Comparison of ENCODE assay signal across 20 mouse cellular contexts in the genomic region with DNA sequence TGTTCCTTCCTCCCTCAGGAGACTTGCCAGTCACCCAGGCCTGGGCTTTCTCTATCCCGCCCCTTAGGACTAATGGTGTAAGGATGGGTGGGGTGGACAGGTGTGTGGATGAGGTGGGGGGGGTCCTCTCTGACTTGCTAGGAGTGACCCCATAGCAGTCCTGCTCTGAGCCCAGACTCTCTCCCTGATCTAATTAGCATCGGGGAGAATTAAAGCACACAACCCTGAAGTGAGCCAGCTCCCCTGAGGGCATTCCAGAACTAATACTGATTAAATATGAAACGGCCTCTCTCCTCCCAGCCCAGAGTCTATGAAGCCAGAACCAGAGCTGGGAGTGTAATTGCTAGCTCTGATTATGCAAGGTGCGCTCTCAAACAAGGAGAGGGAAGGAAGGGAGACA.
DNase-seq lines count a peak whose midpoint lies in the region; ATAC-seq and TF ChIP-seq lines count a peak whose summit lies in the region.
"Had no signal": no experiment of that assay in that cellular context is flagged by ENCODE, and none has a peak within 500 bp of the region (broad histone marks: within the 10 kb centered on the region; RNA-seq: fewer than 3 reads in every experiment).

No protein-coding gene starts in this region.

- peaks cover 3% of the 10 kb centered on the region; the same call in 1 of the 2 replicates for H3K4me1 ChIP-seq in embryonic facial prominence, embryonic 11.5 days (ENCODE audit: control insufficient read depth, insufficient read depth, low read length)
- peaks cover 53% of the 10 kb centered on the region for H3K4me1 ChIP-seq in embryonic facial prominence, embryonic 10.5 days
- no peaks in the 10 kb centered on the region for H3K4me1 ChIP-seq in lung, postnatal 0 days (ENCODE audit: insufficient read depth, low read depth, low read length)
- H3K4me1 ChIP-seq in midbrain, embryonic 13.5 days (replicated peaks) = peaks cover 55% of the 10 kb centered on the region
- H3K4me1 ChIP-seq in stomach, postnatal 0 days (replicated peaks; ENCODE audit: control insufficient read depth, insufficient read depth) = no peaks in the 10 kb centered on the region

- H3K4me2 ChIP-seq in embryonic facial prominence, embryonic 11.5 days (ENCODE audit: low read depth, low read length) = no peak overlapping the region
- no peak overlapping the region for H3K4me2 ChIP-seq in lung, postnatal 0 days (replicated peaks; ENCODE audit: low read depth, low read length)
- no peak overlapping the region for H3K4me2 ChIP-seq in midbrain, embryonic 13.5 days (replicated peaks)
- no peak overlapping the region for H3K4me2 ChIP-seq in stomach, postnatal 0 days (replicated peaks; ENCODE audit: low read depth)
- H3K4me2 ChIP-seq: embryonic facial prominence, embryonic 15.5 days; heart, embryonic 13.5 days; limb, embryonic 15.5 days had no signal

- no peak overlapping the region for H3K9ac ChIP-seq in embryonic facial prominence, embryonic 11.5 days (replicated peaks; ENCODE audit: low read length)
- no peak overlapping the region for H3K9ac ChIP-seq in lung, postnatal 0 days (replicated peaks; ENCODE audit: low read depth)
- 0 out of 2 replicates have a peak overlapping the region, but pooled peaks have one; percentile 6 for H3K9ac ChIP-seq in midbrain, embryonic 13.5 days (replicated peaks)
- no peak overlapping the region for H3K9ac ChIP-seq in stomach, postnatal 0 days (ENCODE audit: low read length)
- H3K9ac ChIP-seq: embryonic facial prominence, embryonic 15.5 days; heart, embryonic 13.5 days; limb, embryonic 15.5 days had no signal

- ATAC-seq in embryonic facial prominence, embryonic 11.5 days (replicated peaks; ENCODE audit: insufficient number of reproducible peaks, low FRiP score, low TSS enrichment, low read depth) = no peak
- ATAC-seq in lung, postnatal 0 days = peak; percentile 16; the same call in 1 of the 2 replicates
- peak; percentile 37 for ATAC-seq in midbrain, embryonic 13.5 days
- peak; percentile 25; the same call in 1 of the 2 replicates for ATAC-seq in stomach, postnatal 0 days (ENCODE audit: low FRiP score, low TSS enrichment)

- H3K4me3 ChIP-seq in embryonic facial prominence, embryonic 11.5 days (ENCODE audit: low read depth, low read length) = no peak overlapping the region
- H3K4me3 ChIP-seq in embryonic facial prominence, embryonic 10.5 days = no peak overlapping the region
- H3K4me3 ChIP-seq in lung, postnatal 0 days (ENCODE audit: low read depth, low read length) = no peak overlapping the region
- H3K4me3 ChIP-seq in midbrain, embryonic 13.5 days (replicated peaks) = no peak overlapping the region
- no peak overlapping the region for H3K4me3 ChIP-seq in stomach, postnatal 0 days (ENCODE audit: low read depth, low read length)
- H3K4me3 ChIP-seq: embryonic facial prominence, embryonic 15.5 days; heart, embryonic 13.5 days; limb, embryonic 15.5 days had no signal

- no peaks in the 10 kb centered on the region for H3K9me3 ChIP-seq in embryonic facial prominence, embryonic 11.5 days (replicated peaks; ENCODE audit: control insufficient read depth, low read length)
- H3K9me3 ChIP-seq in embryonic facial prominence, embryonic 10.5 days = no peaks in the 10 kb centered on the region
- H3K9me3 ChIP-seq in lung, postnatal 0 days (ENCODE audit: low read length) = no peaks in the 10 kb centered on the region
- no peaks in the 10 kb centered on the region for H3K9me3 ChIP-seq in midbrain, embryonic 13.5 days
- no peaks in the 10 kb centered on the region for H3K9me3 ChIP-seq in stomach, postnatal 0 days (ENCODE audit: control insufficient read depth, low read length)
- H3K9me3 ChIP-seq: embryonic facial prominence, embryonic 15.5 days; heart, embryonic 13.5 days; limb, embryonic 15.5 days had no signal

- no peak for TF ChIP-seq CTCF in lung, postnatal 0 days (IDR thresholded peaks at IDR 0.05)
- no peak for TF ChIP-seq CTCF in stomach, postnatal 0 days (IDR thresholded peaks at IDR 0.05; ENCODE audit: low read depth)

- TF ChIP-seq EP300 in lung, postnatal 0 days (IDR thresholded peaks at IDR 0.05) = no peak
- TF ChIP-seq EP300 in stomach, postnatal 0 days (optimal IDR thresholded peaks at IDR 0.05) = no peak

- DNase-seq in embryonic facial prominence, embryonic 11.5 days (ENCODE audit: low spot score) = peak; percentile 36
- DNase-seq in embryonic facial prominence, embryonic 10.5 days (ENCODE audit: low spot score) = no peak
- peak; percentile 24 for DNase-seq in lung, postnatal 0 days (ENCODE audit: low spot score)
- no peak for DNase-seq in lung, adult 18-20 months
- no peak for DNase-seq in stomach, postnatal 0 days (ENCODE audit: low spot score)
- DNase-seq in spleen, postnatal 14 days (ENCODE audit: low spot score in 2 of 2) = no peak
- DNase-seq in urinary bladder, postnatal 14 days (ENCODE audit: low spot score) = no peak
- DNase-seq: adrenal gland, adult 2 months; cerebellum, adult 9-10 months; gastrocnemius, postnatal 10 days; heart, adult 11 months; kidney, adult 8-10 months; kidney, postnatal 14 days; right cerebral cortex, postnatal 14 days; spleen, adult 18-20 months had no signal

- no peaks in the 10 kb centered on the region for H3K27me3 ChIP-seq in embryonic facial prominence, embryonic 11.5 days (ENCODE audit: control insufficient read depth, insufficient read depth, low read length)
- peaks cover 28% of the 10 kb centered on the region for H3K27me3 ChIP-seq in embryonic facial prominence, embryonic 10.5 days (replicated peaks; ENCODE audit: low read depth, poor library complexity, severe bottlenecking)
- H3K27me3 ChIP-seq in lung, postnatal 0 days (replicated peaks; ENCODE audit: insufficient read depth, low read length) = no peaks in the 10 kb centered on the region
- H3K27me3 ChIP-seq in midbrain, embryonic 13.5 days = 0 out of 2 replicates have a peak, but pooled peaks cover 4% of the 10 kb centered on the region
- H3K27me3 ChIP-seq in stomach, postnatal 0 days (ENCODE audit: control insufficient read depth, insufficient read depth, low read length) = no peaks in the 10 kb centered on the region

- WGBS in embryonic facial prominence, embryonic 11.5 days = 34% methylated on average over 4 of the region's 4 CpGs
- 43% methylated on average over 4 of the region's 4 CpGs for WGBS in embryonic facial prominence, embryonic 10.5 days
- 35% methylated on average over 4 of the region's 4 CpGs for WGBS in lung, postnatal 0 days
- 34% methylated on average over 4 of the region's 4 CpGs for WGBS in midbrain, embryonic 13.5 days
- 40% methylated on average over 4 of the region's 4 CpGs for WGBS in stomach, postnatal 0 days

- no peak overlapping the region for H3K27ac ChIP-seq in embryonic facial prominence, embryonic 11.5 days (replicated peaks; ENCODE audit: low read depth, low read length)
- H3K27ac ChIP-seq in embryonic facial prominence, embryonic 10.5 days (replicated peaks) = no peak overlapping the region
- no peak overlapping the region for H3K27ac ChIP-seq in lung, postnatal 0 days (ENCODE audit: low read length)
- H3K27ac ChIP-seq in midbrain, embryonic 13.5 days = peak overlapping the region; percentile 44
- H3K27ac ChIP-seq in stomach, postnatal 0 days (replicated peaks) = no peak overlapping the region
- H3K27ac ChIP-seq: embryonic facial prominence, embryonic 15.5 days; heart, embryonic 13.5 days; limb, embryonic 15.5 days; macrophage had no signal

- no peaks in the 10 kb centered on the region for H3K36me3 ChIP-seq in embryonic facial prominence, embryonic 11.5 days (replicated peaks; ENCODE audit: control insufficient read depth, insufficient read depth, low read depth, low read length)
- no peaks in the 10 kb centered on the region for H3K36me3 ChIP-seq in embryonic facial prominence, embryonic 10.5 days (replicated peaks)
- H3K36me3 ChIP-seq in lung, postnatal 0 days (ENCODE audit: insufficient read depth, low read length) = no peaks in the 10 kb centered on the region
- H3K36me3 ChIP-seq in midbrain, embryonic 13.5 days = no peaks in the 10 kb centered on the region
- no peaks in the 10 kb centered on the region for H3K36me3 ChIP-seq in stomach, postnatal 0 days (ENCODE audit: control insufficient read depth, insufficient read depth, low read length)
- H3K36me3 ChIP-seq: embryonic facial prominence, embryonic 15.5 days; heart, embryonic 13.5 days; limb, embryonic 15.5 days had no signal

Comparison
In these comparisons a context has a peak if more than half of its experiments do, and no peak if none do; other contexts are left out.
1. DNase-seq: peak in embryonic facial prominence, embryonic 11.5 days (single experiment) and lung, postnatal 0 days (single experiment); none in embryonic facial prominence, embryonic 10.5 days (single experiment), lung, adult 18-20 months (0 of 2), stomach, postnatal 0 days (single experiment), spleen, postnatal 14 days (0 of 2) and urinary bladder, postnatal 14 days (single experiment).